Mouse (Mus musculus) adrenal gland, postnatal 25 days (tissue): ENCODE results near the gene Phf14. TPM values are rescaled to one million over a fixed set of nuclear protein-coding genes. Genes with fewer than 3 reads are reported as not detected.

ENCODE experiments used
- DNase-seq: peaks from one replicate; pipeline ENCODE4 v3.0.0; 2021; ENCODE audit warnings: mixed read lengths
- total RNA-seq: library from RNA; stranded (reverse); gene quantifications from 2 replicates; pipeline ENCODE4 v1.2.3, GENCODE M21; 2021

The Phf14 gene
- total RNA-seq, 1 experiment from 2014 or later: 55.0 TPM

DNA sequence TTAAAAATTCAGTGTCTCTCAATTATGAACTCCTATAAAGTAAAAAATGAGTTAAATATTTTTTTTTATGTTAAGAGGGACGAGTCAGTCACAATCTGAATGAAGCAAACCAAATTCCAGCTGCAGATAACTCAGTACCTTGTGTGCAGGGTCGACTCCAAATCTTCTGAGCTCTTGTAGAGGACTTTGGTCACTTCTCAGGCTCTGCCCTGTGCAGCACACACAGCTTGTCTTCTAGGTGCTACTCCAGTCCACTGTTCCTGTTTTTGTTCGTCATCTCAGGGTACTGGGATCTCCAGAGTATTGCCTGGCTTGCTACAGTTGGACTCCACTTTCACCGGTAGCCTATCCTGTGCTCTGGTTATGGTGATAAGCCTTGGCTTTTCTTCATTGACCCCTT is 113.1 kb downstream of the Phf14 start:
- DNase-seq: no peak

DNA sequence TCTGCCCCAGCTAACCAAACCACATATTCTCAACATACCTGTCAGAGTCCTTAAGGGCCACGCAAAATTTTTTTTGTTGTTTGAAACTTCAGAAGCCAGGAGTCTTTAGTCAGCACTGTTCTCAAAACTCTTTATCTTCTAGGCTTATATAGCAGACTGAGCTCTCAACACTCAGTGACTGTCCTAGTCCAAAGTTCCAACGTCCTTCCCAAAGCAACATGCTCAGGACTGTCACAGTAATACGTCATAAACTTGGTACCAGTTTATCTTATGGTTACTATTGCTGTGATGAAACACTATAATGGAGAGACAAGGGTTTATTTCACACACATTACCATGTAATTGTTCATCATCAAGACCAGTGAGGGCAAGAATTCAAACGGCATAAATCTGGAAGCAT is 113.9 kb downstream of the Phf14 start:
- DNase-seq: no peak

DNA sequence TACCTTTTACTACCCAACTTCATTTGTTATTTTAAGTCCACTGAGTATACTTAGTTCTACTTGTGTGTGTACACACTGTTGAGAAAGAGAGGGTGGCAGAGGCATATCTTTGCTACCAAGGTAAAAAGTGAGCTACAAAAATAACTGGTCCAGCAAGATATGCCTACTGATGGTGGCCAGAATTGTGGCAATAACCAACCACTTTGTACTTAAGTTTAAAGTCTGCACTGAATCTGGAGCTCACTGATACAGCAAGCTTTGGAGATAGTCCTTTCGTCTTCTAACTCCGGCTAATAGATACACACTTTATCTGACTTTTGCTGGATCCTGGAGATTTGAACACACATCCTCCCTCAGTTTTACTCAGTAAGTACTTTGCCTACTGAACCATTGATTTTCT is 115.8 kb downstream of the Phf14 start:
- DNase-seq: no peak

DNA sequence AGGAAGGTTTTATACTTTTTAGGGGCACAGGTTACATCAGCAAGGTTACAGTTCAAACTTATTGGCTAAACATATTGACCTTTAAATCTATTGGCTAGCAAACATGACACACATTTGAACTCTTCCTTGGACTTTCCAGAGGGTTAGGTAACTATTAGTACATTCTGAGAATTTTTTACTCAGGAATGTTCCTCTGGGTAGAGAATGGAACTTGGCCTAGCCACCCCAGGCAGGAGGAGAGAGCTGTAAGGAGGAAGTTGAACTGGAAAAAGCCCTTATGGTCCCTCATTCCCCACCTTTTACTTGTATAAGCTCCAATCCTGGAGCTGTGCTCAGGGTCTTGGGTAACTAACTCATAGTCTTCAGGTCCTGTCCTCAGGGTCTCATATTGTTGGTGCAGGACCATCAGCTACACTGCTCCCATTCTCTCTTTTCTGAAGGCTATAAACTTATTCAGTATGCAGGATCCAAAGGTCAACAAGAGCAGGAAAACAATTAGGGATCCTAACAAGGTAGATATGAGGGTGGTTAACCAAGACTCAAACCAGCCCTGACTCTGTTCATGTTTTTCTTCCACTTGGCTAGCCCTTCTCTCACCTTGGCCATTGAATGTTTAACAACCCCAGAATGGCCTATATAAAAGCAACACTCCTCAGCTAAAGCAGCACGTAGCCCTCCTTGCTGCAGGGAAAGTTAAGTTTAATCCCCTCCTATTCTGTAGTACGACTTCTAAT is 119.4 kb downstream of the Phf14 start:
- no peak for DNase-seq

DNA sequence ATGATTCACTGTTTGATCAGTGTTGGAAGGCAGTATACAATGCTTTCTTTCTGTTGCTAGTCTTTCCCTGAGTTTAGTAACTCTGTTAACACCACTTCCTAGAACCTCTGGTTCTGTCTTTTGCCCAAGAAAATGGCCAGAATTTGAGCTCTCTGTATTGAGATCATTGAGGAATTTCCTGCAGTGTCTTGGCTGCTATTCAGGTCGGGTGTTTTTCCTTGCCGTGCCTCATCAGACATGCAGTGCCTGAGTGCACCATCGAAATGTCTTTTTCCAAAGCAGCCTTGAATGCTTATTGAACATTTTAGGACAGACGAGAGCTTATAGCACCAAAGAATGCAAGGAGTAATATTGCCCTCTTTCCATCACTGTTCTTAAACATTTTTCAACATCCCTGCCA is 127.0 kb downstream of the Phf14 start:
- DNase-seq: no peak

DNA sequence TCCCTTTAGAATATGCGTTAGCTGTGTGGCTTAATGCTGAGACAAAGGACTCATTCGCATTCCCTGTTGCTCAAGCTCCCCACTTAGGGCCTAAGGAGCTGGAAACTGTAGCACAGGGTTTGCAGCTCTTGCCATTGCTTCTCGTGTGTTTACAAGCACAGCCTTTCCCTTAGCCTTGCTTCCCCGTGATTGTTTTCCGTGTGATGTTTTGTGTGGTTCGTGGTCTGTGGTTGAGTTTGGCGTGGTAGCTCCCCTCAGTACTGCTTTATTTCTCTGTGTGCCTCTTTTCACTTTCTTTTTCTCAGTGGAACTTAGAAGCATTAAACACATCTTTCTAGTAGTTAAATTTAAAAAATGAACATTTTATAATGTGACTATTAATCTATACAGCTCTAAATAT is 130.7 kb downstream of the Phf14 start:
- DNase-seq: no peak

- no peak for DNase-seq
Measured at GRCm38 (mm10) chr6:12052884-12053283, 145.3 kb downstream of the Phf14 start.

DNA sequence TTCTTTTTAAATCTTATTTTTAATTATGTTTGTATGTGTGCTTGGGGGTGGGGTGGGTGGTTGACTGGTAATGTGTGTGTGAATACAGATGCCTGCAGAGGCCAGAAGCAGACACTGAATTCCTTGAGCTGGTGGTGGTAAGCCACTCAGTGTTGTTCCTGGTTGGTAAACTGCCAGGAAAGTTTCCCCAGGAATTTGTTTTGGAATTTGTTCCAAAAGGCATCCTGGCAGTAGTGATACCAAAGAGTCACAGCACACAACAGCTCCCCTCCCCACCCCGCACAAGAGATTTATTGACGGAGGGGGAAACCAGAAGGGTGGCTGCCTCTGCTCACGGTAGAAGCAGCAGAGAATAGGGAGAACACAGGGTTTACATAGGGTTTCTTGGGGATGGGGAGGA is 146.5 kb downstream of the Phf14 start:
- DNase-seq: no peak

DNA sequence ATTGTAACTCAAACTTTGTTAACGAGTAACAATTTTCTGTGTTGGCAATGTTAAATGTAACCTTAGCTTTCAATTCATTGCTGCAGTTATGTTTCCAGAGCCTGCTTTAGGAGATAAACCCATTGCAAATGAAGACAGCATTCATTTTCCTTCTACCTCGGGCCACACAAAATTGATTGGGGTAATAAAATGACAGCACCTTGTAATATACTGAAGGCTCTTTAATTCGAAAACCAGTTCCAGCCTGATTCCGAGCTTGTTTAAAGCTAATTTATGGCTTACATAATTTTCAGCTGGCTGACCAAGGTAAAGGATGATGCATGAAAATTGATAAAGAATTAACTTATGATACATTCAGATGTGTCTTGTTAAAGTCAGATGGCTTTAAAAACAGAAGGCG is 151.1 kb downstream of the Phf14 start:
- no peak for DNase-seq

- no peak for DNase-seq
Measured at GRCm38 (mm10) chr6:12059971-12060370, 152.4 kb downstream of the Phf14 start.

- no peak for DNase-seq
Measured at GRCm38 (mm10) chr6:12060452-12061140, 153.0 kb downstream of the Phf14 start.

DNA sequence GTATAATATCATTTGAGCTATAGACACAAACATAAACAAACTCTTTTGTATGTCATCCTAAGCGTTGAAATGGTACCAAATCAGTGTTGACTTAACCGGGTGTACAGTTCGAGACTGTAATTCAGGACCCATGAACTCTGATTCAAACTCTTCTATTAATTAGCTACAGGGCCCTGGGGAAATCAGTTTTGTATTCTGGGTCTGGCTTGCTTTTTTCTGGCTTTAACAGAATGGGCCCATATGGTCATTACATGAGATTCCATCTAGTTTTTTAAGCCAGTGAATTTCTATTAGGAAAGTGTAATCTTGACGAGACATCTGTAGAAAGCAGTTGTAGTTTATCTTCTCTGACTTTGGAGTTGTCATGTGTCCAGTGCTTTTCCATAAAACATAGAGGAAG is 160.3 kb downstream of the Phf14 start:
- DNase-seq: no peak

GRCm38 (mm10) chr6:12069357-12069756 is 161.7 kb downstream of the Phf14 start:
- DNase-seq: no peak

DNA sequence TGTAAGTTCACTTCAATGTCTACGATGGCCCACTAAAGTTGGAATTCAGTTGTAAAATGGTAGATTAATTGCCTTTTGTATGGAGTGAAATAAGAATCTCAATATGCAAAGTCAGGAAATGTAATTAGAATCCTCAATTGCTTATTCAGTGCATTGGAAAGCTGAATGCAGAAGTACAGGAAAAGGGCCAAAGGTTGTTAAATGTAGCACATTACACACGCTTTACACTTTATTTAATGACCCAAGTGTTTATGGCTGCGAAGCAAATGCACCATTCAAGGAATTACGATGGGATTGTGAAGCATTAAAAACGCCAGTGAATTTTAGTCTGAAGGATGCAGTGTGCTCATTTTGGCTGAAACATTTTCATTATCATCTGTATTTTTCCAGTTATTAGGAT is 167.0 kb downstream of the Phf14 start:
- DNase-seq: no peak

- no peak for DNase-seq
Measured at GRCm38 (mm10) chr6:12077338-12077737, 169.7 kb downstream of the Phf14 start.

DNA sequence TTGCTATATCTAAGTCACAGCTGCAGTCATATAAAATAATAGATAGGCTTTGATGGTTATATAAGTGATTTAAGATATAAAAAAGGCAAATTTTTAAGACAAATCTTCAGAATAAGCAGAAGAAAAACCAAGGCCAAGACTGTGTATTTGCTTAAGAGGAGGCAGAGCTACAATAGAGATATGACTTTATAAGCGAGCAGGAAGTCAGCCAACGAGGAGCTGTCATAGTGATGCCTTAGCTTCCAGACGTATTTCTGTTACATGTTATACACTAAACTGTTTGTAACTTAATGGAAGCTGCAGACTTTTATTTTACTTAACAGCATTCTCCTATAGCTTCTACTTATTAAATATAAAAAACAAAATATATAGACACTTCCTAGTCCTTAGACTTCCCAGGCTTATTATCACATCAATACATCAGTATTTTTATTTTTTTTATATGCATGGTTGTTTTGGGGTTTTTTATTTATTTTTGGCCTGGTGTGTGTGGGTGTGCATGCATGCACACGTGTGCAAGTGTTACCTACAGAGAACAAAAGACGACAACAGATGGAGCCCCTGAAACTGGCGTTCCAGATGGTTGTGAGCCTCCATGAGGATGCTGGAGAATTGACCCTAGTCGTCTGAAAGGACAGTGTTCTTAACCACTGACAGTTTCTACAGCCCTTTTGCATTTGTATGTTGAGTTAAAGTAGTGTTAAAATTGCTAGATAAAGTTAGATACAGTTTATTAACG is 170.4 kb downstream of the Phf14 start:
- no peak for DNase-seq

- DNase-seq: no peak
Measured at GRCm38 (mm10) chr6:12079260-12079659, 171.7 kb downstream of the Phf14 start.

DNA sequence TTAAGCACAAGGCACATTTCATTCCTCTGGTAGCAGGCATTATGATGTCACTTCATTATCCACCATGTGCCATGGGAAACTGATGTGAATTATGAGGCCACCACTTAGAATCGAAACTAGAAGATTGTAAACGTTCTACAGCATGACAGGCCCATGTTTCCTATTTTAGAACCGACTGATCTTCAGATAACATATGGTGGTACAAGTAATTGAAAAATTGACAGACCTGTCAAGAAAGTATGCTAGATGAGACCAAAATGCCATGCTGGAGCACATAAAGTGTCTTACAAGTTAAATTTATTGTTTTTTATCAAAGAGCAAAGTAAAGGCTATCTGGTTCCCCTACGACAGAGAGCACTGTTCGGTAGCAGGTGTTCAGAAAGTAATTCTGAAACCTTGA is 172.8 kb downstream of the Phf14 start:
- DNase-seq: no peak

DNA sequence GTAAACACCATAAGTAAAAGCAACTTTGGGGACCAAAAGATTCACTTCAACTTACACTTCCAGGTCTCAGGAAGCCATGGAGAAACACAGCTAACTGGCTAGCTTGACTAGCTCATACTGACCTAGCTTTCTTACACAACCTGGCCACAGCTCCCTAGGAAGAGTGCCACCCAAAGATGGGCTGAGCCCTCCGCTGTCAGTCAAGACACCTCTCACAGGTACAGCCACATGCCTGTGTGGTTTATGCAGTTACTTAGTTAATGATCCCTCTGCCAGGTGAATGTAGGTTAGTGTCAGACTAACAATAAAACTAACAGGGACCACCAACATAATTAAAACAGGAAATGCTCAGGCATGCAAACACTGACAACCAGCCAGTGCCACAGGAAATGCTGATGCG is 174.1 kb downstream of the Phf14 start:
- no peak for DNase-seq

GRCm38 (mm10) chr6:12082125-12082524 is 174.5 kb downstream of the Phf14 start:
- DNase-seq: no peak

- DNase-seq: no peak
Measured at GRCm38 (mm10) chr6:12082531-12083216, 175.1 kb downstream of the Phf14 start.

GRCm38 (mm10) chr6:12084721-12085120 is 177.1 kb downstream of the Phf14 start:
- no peak for DNase-seq
